Mouse (Mus musculus): ENCODE data around the gene Col12a1.

- TF ChIP-seq CTCF (IDR thresholded peaks at IDR 0.05; ENCODE audit: borderline replicate concordance, extremely low read depth, insufficient read depth, insufficient read length) (no peak), POLR2A (IDR thresholded peaks at IDR 0.05; ENCODE audit: borderline replicate concordance, extremely low read depth, insufficient read depth, insufficient read length, poor library complexity, severe bottlenecking) (no peak)
Measured at GRCm38 (mm10) chr9:79603448-79603847, 115.2 kb downstream of the Col12a1 start.

All from brain, embryonic 14.5 days (tissue).